Mouse (Mus musculus) heart, adult 2 months (tissue): ENCODE results near the gene Hlf. TPM values are rescaled to one million over a fixed set of nuclear protein-coding genes. Genes with fewer than 3 reads are reported as not detected.

Experiments used
- DNase-seq, 2 experiments: peaks; one replicate each; pipeline ENCODE4 v3.0.0; 2021
- H3K27ac ChIP-seq: fragments of 200-600 bp; 2 replicates; pipeline ENCODE4 v1.8.1; 2022
- H3K27me3 ChIP-seq: fragments of 200-500 bp; 2 replicates; pipeline ENCODE4 v1.6.1; 2012; ENCODE audit warnings: mild to moderate bottlenecking, low read length, inconsistent platforms, mixed read lengths; ENCODE audit not compliant: control insufficient read depth, insufficient read depth
- H3K36me3 ChIP-seq: fragments of 200-500 bp; 2 replicates; pipeline ENCODE4 v1.6.1; 2012; ENCODE audit warnings: low read length, inconsistent platforms; ENCODE audit not compliant: control insufficient read depth, insufficient read depth
- H3K4me1 ChIP-seq: fragments of 200-500 bp; 2 replicates; pipeline ENCODE4 v1.6.1; 2011; ENCODE audit warnings: low read length; ENCODE audit not compliant: control insufficient read depth, insufficient read depth
- H3K4me3 ChIP-seq: fragments of 200-600 bp; 2 replicates; pipeline ENCODE4 v1.8.1; 2022
- H3K79me2 ChIP-seq: fragments of 200-500 bp; replicated peaks from 2 replicates; pipeline ENCODE4 v1.6.1; 2012; ENCODE audit warnings: mild to moderate bottlenecking, inconsistent platforms, low read length, moderate library complexity, mixed read lengths; ENCODE audit not compliant: control insufficient read depth, insufficient read depth
- H3K9ac ChIP-seq: fragments of 200-500 bp; 2 replicates; pipeline ENCODE4 v1.6.1; 2012; ENCODE audit warnings: low read depth, mild to moderate bottlenecking, control low read depth, inconsistent platforms, low read length, mixed read lengths
- CTCF ChIP-seq: fragments of 200-600 bp; IDR thresholded peaks from 2 replicates; pipeline ENCODE4 v1.8.1; 2022; ENCODE audit warnings: antibody characterized with exemption, mild to moderate bottlenecking, moderate library complexity
- EP300 ChIP-seq: fragments of 200-500 bp; IDR thresholded peaks from 2 replicates; pipeline ENCODE4 v1.6.1; 2011; ENCODE audit warnings: low read depth, low read length, control low read depth; ENCODE audit not compliant: insufficient read depth
- POLR2A ChIP-seq: fragments of 200-500 bp; IDR thresholded peaks from 2 replicates; pipeline ENCODE4 v1.6.1; 2011; ENCODE audit warnings: mild to moderate bottlenecking, low read depth, low read length, control low read depth; ENCODE audit not compliant: insufficient read depth
- WGBS: fragments of 180-500 bp; shearing (Covaris S2); methylation state at CpG from one replicate; pipeline ENCODE4 v1.1.7; 2018; 5-methylcytosine and 5-hydroxymethylcytosine counted together
- intact Hi-C: fragments of 180-260 bp; cut with DNase I; formaldehyde crosslinking; loops from one replicate; pipeline ENCODE4 v1.15.1; 2025
- polyA plus RNA-seq: library from polyadenylated mRNA; depleted of rRNA; stranded (reverse); fragments of >200 nt; gene quantifications from 2 replicates; pipeline ENCODE4 v1.2.3, GENCODE M21; 2012
- total RNA-seq, 2 experiments: library from RNA; stranded (reverse); gene quantifications; 2 replicates each; pipeline ENCODE4 v1.2.3; 2021

Gene Hlf
- total and polyA plus RNA-seq, 3 experiments, result 11.0 to 18.2 (median 14.0) TPM

DNA sequence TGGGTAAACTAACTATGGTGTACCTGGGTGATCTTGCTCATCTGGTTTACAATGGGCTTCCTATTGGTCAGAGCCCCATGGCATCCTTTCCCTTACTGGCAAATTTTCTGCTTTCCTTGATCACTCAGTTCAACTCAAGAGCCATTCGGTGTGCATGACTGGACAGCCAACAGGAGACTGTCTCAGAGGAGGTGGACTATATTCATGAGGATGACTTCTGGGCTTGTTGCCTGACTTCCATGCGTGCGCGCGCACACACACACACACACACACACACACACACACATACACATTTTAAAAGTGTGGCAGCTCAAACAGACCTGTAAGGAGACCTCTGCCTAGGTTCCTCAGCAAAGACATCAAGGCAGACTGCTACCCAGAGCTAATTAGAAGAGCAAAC is 12.7 kb downstream of the Hlf start:
- intact Hi-C loops, result no loop called here
- 91% methylated on average over 5 of the region's 5 CpGs for WGBS
- Histone ChIP-seq H3K27ac (no peak overlapping the region), H3K4me1 (peaks cover 8% of the 10 kb centered on the region), H3K36me3 (peaks cover 4% of the 10 kb centered on the region; the same call in 1 of the 2 replicates), H3K79me2 (no peaks in the 10 kb centered on the region), H3K4me3 (no peak overlapping the region), H3K9ac (no peak overlapping the region), H3K27me3 (no peaks in the 10 kb centered on the region)
- no peak for TF ChIP-seq CTCF
- no peak for TF ChIP-seq EP300
- no peak for TF ChIP-seq POLR2A
- no peak for DNase-seq

DNA sequence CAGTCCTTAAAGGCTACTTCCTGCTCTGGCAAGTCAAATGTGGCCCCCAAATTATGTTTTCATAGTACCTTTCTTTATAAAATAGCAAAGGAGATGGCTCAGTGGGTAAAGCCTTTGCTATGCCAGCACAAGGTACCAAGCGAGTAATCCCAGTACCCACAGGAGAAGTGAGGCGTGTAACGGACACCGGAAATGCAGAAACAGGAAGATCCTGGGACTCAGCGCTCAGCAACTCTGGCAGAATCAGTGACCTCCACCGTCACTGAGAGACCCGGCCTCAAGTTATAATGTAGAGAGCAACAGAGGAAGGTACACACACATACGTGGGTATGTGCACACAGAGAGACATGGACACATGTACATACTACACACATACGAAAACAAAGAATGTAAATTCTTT is 14.3 kb downstream of the Hlf start:
- DNase-seq, result no peak
- intact Hi-C loops, result no loop called here
- 85% methylated on average over 9 of the region's 9 CpGs for WGBS
- Histone ChIP-seq H3K36me3 (peaks cover 2% of the 10 kb centered on the region; the same call in 1 of the 2 replicates), H3K4me1 (peaks cover 6% of the 10 kb centered on the region), H3K9ac (no peak overlapping the region), H3K4me3 (no peak overlapping the region), H3K27me3 (no peaks in the 10 kb centered on the region), H3K27ac (no peak overlapping the region), H3K79me2 (no peaks in the 10 kb centered on the region)
- TF ChIP-seq POLR2A, result no peak
- TF ChIP-seq EP300, result no peak
- no peak for TF ChIP-seq CTCF

DNA sequence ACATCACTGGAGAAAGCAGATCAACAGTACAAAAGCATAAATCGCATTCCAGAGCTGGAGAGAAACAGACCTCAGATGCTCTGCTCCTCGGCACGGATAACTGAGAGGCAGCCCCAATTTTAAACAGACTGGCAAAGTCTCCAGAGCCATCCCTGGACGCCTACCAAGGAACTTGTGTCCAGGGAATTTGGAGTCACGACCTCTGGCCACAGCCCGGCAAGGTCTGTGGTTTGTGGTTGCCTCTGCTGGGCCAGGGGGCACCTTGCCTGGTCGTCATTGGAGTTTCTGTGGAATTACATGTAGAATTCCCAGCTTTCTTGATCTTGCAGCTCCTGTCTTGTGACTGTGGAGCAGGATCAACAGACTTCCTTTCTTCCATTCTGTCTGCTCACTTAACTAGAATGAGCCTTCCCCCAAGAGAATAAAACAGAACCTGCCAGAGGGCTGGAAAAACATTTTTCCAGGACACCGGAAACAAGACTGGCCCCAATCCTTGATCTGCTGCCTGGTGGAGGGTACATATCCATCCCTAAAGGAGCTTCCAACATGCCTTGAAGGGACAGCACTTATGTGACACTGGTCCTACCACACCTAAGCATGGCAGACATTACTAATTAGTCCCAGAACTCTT is 19.1 kb downstream of the Hlf start:
- TF ChIP-seq POLR2A (no peak), CTCF (no peak), EP300 (no peak)
- peaks cover 24% of the 10 kb centered on the region for H3K4me1 ChIP-seq
- no peak for DNase-seq
- peak overlapping the region; percentile 29 for H3K27ac ChIP-seq
- peaks cover 13% of the 10 kb centered on the region for H3K36me3 ChIP-seq
- 37% methylated on average over 8 of the region's 8 CpGs for WGBS
- H3K27me3 ChIP-seq, result no peaks in the 10 kb centered on the region
- no peaks in the 10 kb centered on the region for H3K79me2 ChIP-seq
- H3K9ac ChIP-seq, result no peak overlapping the region
- no peak overlapping the region for H3K4me3 ChIP-seq
- intact Hi-C loops, result no loop called here

DNA sequence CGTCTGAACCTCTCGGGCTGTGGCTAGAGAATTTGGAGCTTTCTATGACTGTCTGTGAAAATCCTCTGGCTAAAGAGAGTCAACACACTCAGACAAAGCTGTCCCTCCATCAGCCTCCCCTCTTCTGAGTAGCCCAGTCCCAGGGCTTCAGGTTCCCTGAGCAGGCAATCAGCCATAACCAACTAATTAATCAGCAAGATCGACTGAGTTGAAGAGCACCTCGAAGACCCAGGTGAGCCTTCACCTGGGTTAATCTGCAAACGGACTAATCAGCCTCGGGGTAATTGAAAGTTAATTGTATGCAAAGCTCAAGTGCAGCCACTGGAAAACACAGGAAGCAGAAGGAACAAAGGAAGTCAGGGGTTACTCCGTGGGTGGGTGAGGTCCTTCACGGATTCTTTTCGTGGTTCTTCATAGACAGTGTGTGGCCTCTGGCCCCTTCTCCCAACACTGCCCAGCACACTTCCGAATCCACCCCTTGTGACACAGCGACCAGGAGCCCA is 19.9 kb downstream of the Hlf start:
- Histone ChIP-seq H3K27ac (peak overlapping the region; percentile 29), H3K9ac (no peak overlapping the region), H3K79me2 (no peaks in the 10 kb centered on the region), H3K27me3 (no peaks in the 10 kb centered on the region), H3K4me3 (no peak overlapping the region), H3K36me3 (peaks cover 13% of the 10 kb centered on the region), H3K4me1 (peaks cover 24% of the 10 kb centered on the region)
- no peak for TF ChIP-seq CTCF
- TF ChIP-seq POLR2A, result no peak
- no peak for TF ChIP-seq EP300
- no peak for DNase-seq
- WGBS, result 32% methylated on average over 11 of the region's 11 CpGs
- intact Hi-C loops, result no loop called here

DNA sequence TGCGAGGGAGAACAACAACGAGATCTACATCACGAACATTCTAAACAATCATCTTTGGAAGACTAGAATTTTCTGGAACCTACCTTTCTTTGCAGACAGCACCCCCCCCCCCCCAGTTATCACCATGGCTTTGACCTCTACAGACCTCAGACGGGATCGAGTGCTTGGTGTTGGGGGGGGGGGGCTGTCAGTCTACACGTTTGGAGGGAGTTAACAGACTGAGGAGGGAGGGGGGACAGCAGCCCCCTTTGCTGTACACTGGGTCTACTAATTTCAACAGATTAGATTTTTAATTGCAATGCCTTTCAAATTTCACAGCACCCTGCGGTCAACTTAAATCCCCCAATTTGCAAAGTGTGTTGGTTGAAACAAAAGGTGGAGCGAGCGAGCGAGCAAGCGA is 20.3 kb downstream of the Hlf start:
- WGBS, result 67% methylated on average over 11 of the region's 11 CpGs
- Histone ChIP-seq H3K9ac (peak overlapping the region; percentile 62), H3K27me3 (no peaks in the 10 kb centered on the region), H3K36me3 (peaks cover 13% of the 10 kb centered on the region), H3K4me3 (no peak overlapping the region), H3K79me2 (no peaks in the 10 kb centered on the region), H3K27ac (no peak overlapping the region; the same call in 1 of the 2 replicates), H3K4me1 (peaks cover 24% of the 10 kb centered on the region)
- DNase-seq, result no peak
- TF ChIP-seq POLR2A (no peak), EP300 (no peak), CTCF (no peak)
- intact Hi-C loops, result no loop called here

GRCm38 (mm10) chr11:90369605-90370004 is 21.1 kb downstream of the Hlf start:
- Histone ChIP-seq H3K4me3 (peak overlapping the region; percentile 1; the same call in 1 of the 2 replicates), H3K36me3 (peaks cover 13% of the 10 kb centered on the region), H3K4me1 (peaks cover 27% of the 10 kb centered on the region), H3K9ac (peak overlapping the region; percentile 62), H3K27ac (peak overlapping the region; percentile 85), H3K79me2 (no peaks in the 10 kb centered on the region), H3K27me3 (no peaks in the 10 kb centered on the region)
- DNase-seq, result peak; percentile 85 to 91
- 6% methylated on average over 8 of the region's 8 CpGs for WGBS
- TF ChIP-seq EP300, result peak; percentile 94
- no peak for TF ChIP-seq CTCF
- TF ChIP-seq POLR2A, result peak; percentile 53; the same call in 1 of the 2 replicates
- intact Hi-C loops, result loop anchor here (1.0 to 10.0 kb wide), 3 partner anchors 13 to 245 kb away; partner anchors contain the start of gene Hlf
